Mouse (Mus musculus): ENCODE results near the gene Olfr556.

GRCm38 (mm10) chr7:102664599-102664998, at the start of gene Olfr556:
- TF ChIP-seq POLR2A (IDR thresholded peaks at IDR 0.05; ENCODE audit: borderline replicate concordance, low read depth, low read length) = no peak
- TF ChIP-seq CTCF (IDR thresholded peaks at IDR 0.05; ENCODE audit: low read depth, low read length) = no peak
